Mouse (Mus musculus): ENCODE data around the gene Zfp260.

Gene Zfp260

DNA sequence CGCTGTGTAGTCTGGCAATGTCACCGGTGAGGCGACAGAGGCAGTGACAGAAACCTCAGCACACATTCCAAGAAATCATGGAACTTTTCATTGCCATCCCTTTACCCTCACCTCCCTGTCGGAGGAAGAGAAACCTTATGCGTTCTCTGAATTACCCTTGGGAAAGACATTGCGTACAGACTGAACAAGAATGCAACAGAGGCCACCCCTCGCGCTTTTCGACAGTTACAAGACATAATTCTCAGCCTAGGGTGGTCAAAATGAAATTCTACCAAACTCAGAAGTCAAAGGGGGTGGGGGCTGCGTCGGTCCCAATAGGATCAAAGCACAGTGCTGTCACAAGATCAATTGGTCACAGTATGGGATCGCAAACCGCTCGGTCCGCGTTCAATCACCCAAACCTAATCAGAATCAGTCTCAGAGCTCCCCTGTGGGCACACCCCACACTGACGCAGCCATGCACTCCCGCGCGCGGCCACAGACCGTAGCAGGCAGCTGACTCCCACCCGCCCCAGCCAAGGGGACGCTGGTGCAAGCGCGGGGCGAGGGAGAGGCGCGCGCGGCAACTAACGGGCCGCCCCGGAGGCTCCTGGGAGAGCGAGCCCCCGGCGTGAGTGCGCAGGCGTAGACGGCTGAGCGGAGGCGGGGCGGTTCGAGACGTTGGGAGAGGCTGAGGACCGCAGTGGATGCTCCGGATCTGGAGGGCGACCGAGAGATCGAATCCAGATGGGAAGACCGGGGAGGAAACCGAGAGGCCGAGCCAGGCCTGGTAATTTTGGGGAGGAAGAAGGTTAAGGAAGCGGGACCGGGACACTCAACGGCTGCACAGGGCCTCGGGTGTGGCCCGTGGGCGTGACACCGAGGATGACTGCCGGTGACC is 27.0 kb downstream of the Zfp260 start, which contains the start of gene Zfp382:
Zfp382 (plus strand) TSS at position 635 of the 880 bp plus-strand sequence.
- DNase-seq (ENCODE audit: low read depth in 2 of 2, low spot score in 2 of 2) = peak; percentile 82 to 86

DNA sequence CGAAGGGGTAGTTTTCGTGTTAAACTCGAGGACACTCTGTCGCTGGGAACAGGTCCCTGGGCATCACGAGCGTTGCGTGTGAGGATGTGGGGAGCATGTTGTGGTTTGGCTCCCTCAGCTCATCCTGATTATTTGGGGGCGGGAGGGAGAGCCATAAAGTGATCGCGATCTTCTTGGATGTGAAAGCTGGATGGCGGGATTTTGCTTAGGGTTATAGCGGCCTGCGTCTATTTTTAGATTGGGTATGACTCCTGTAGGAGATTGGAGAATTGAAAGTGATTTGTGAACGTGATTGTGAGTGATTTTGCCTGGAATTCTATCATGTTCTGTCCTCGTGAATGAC is 27.6 kb downstream of the Zfp260 start:
- no peak for DNase-seq (ENCODE audit: low read depth in 2 of 2, low spot score in 2 of 2)

DNA sequence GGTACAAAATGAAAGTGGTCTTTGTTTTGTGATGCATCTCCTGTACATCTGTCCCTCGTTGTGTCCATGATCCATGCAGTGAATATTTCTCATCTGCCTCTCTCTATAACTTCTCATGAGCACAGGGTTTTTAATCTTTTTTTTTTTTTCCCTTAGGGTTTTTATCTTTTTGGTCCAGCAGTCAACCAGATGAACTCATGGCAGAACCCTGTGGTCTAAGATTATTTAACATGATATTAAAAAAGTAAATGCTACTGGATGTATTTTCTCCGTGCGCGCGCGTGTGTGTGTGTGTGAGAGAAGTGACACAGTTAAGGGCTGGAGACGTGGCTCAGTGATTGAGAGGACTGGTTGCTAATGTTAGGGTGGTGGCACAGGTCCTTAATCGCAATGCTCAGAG is 35.3 kb downstream of the Zfp260 start:
- DNase-seq (ENCODE audit: low read depth in 2 of 2, low spot score in 2 of 2) = no peak

DNA sequence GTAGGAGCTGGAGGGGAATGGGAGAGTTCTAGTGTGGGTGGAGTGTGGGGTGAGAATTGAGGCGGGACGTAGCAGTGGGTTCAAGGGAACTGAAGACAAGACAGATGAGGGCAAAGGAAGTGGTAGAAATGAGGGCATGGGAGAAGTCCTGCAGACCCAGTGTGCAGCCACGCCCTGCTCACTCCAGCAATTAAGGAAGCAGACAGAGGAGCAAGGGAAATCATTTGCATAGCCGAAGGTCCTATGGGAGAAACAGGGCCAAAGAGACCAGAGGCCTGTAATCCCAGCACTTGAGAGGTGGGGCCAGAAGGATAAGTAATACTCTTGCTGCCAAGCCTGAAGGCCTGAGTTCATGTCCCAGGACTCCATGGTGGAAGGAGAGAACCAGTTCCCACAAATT is 37.8 kb downstream of the Zfp260 start:
- no peak for DNase-seq (ENCODE audit: low read depth in 2 of 2, low spot score in 2 of 2)

DNA sequence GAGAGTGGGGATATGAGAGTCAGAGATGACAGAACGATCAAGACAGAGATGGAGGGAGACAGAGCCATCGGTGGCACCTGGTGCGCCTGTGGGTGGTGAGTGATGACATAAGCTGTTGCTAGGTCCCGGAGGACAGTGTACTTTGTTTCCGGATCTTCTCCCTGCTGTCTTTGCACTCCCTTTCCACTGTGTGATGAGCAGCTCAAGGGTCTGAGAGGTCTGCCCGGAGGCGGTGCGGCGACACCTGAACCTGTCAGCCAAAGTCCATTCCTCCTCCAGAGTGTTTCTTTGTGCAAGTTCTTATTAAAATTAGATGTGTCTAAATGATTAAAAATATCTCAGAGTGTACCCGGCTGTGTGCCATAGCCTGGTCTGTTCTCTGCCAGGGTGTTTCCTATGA is 42.2 kb downstream of the Zfp260 start:
- DNase-seq (ENCODE audit: low read depth in 2 of 2, low spot score in 2 of 2) = no peak

DNA sequence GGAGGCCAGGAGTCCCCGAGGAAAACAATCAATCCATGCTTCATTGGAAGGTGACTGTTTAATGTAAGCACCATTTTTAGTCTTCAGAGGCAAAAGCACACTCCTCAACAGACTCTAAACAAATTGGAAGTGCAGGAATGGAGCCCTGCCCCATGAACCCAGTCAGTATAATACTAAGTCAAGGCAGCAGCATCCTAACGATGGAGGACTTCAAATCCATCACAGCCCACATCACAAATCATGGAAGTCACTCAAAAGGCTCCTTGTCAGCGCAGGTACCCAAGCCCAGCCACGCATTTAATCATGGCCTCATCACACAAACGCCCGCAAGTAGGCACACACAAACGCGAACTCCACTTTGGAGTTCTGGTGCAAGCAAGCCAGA is 48.6 kb downstream of the Zfp260 start:
- DNase-seq (ENCODE audit: low read depth in 2 of 2, low spot score in 2 of 2) = no peak

DNA sequence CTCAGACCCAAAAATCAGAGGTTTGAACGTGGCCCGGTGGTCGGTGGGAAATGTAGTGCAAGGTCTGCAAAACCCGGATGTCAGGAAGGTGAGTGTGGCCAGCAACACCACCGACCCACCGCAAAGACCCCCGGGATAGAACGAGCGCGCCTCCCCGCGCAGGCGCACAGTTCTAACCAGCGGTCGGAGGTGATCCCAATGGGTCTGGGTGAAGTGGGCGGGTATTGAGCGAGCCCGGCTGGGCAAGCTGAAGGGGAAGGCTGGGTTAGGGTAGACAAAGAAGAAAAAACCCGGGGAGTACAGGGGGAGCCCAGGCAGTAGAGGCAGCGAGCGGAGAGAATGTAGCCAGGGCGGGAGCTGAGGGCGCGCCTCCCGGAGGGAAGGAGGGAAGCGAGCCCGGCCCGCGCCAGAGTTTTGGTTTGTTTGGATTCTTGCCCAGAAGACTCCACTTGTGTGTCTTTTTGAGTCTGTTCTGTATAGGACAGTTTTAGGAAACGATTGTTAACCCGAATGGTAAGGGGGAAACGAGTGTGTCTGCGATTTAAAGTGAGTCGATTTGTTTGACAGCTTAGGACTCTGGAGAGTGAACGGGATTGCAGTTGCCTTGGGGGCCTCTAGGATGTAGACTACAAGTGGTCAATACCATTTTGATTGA is 49.1 kb downstream of the Zfp260 start:
- DNase-seq (ENCODE audit: low read depth in 2 of 2, low spot score in 2 of 2) = no peak

DNA sequence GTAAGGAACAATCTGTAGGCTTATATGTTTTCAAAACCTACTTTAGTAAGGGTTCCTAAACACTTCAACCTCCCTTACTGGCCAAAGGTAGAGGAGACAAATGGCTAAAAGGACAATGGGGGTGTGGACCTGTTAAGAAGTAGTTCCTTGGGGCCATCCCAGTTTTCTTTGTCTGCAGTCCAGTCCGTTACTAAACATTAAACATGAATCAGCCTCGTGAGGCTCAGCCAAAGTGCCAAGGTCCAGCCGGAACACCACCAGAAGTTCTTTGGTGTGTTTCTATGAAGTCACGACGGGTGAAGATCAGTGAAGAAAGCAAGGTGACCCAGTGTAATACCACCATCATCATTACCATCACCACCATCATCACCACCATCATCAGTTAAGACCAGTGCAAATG is 52.4 kb downstream of the Zfp260 start:
- no peak for DNase-seq (ENCODE audit: low read depth in 2 of 2, low spot score in 2 of 2)

DNA sequence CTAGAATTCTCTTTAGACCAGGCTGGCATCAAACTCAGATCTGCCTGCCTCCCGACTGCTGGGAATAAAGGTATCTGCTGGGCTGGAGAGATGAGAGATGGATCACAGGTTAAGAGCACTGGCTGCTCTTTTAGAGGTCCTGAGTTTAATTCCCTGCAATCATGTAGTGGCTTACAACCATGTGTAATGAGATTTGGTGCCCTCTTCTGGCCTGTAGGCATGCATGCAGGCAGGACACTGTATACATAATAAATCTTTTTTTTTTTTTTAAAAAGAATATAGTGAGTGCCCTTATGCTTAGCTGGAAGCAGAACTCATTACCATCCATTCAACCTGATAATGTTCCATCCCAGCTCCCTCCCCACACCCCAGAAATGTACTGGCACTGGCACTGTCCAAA is 59.5 kb downstream of the Zfp260 start:
- DNase-seq (ENCODE audit: low read depth in 2 of 2, low spot score in 2 of 2) = no peak

DNA sequence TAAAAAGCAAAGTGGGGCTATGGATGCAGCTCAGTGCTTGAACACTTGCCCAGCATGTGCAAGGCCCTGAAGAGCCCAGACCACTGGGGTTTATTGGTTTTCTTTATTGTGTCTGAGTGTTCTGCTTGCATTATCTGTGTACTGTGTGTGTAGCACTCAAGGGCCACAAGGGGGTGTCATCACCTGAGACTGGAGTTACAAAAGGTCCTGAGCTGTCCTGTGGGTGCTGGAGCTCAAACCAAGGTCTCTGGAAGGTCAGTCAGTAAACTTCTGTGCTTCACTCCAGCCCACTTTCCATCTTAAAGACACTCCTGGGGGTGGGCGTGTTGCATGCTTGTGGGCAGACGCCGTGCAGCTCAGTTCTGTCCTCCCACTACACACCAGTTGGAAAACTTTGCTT is 60.9 kb downstream of the Zfp260 start:
- DNase-seq (ENCODE audit: low read depth in 2 of 2, low spot score in 2 of 2) = no peak

Measured in CD8-positive naive resting alpha-beta T cell, adult 2 months (primary cell).